Mouse (Mus musculus) heart, postnatal 0 days (tissue): ENCODE results near the gene Gpr155. TPM values are rescaled to one million over a fixed set of nuclear protein-coding genes. Genes with fewer than 3 reads are reported as not detected.

Source experiments
- ATAC-seq: fragments of 200-750 bp; cut with Nextera tagmentation; 2 replicates; pipeline ENCODE4 v1.8.0; 2017; ENCODE audit warnings: low read depth, moderate number of reproducible peaks, moderate library complexity; ENCODE audit not compliant: insufficient read depth
- DNase-seq: peaks from one replicate; pipeline ENCODE4 v3.0.0-alpha.2; 2016; ENCODE audit warnings: low spot score
- H3K27ac ChIP-seq: fragments of 300-500 bp; sonication (generic); 2 replicates; pipeline ENCODE4 v1.5.1; 2014; ENCODE audit warnings: low read depth, mild to moderate bottlenecking
- H3K27me3 ChIP-seq: fragments of 300-500 bp; sonication (generic); 2 replicates; pipeline ENCODE4 v1.6.1; 2014; ENCODE audit warnings: low read length, mixed read lengths; ENCODE audit not compliant: control insufficient read depth, insufficient read depth
- H3K36me3 ChIP-seq: fragments of 300-500 bp; sonication (generic); replicated peaks from 2 replicates; pipeline ENCODE4 v1.6.1; 2014; ENCODE audit warnings: low read length, mixed read lengths; ENCODE audit not compliant: control insufficient read depth, insufficient read depth
- H3K4me1 ChIP-seq: fragments of 300-500 bp; sonication (generic); 2 replicates; pipeline ENCODE4 v1.6.1; 2014; ENCODE audit warnings: antibody characterized with exemption; ENCODE audit not compliant: control insufficient read depth, insufficient read depth
- H3K4me2 ChIP-seq: fragments of 300-500 bp; sonication (generic); 2 replicates; pipeline ENCODE4 v1.6.1; 2014; ENCODE audit warnings: low read depth, mild to moderate bottlenecking, low read length, moderate library complexity
- H3K4me3 ChIP-seq: fragments of 300-500 bp; sonication (generic); 2 replicates; pipeline ENCODE4 v1.5.1; 2014; ENCODE audit warnings: low read depth, low read length
- H3K9ac ChIP-seq: fragments of 300-500 bp; sonication (generic); replicated peaks from 2 replicates; pipeline ENCODE4 v1.6.1; 2014; ENCODE audit warnings: low read depth, low read length, mixed read lengths
- H3K9me3 ChIP-seq: fragments of 300-500 bp; sonication (generic); replicated peaks from 2 replicates; pipeline ENCODE4 v1.6.1; 2016; ENCODE audit warnings: low read length; ENCODE audit not compliant: control insufficient read depth
- CTCF ChIP-seq: IDR thresholded peaks from 2 replicates; pipeline ENCODE4 v1.5.1; 2016; ENCODE audit warnings: antibody characterized with exemption, control low read depth, low read depth
- EP300 ChIP-seq: IDR thresholded peaks from 2 replicates; pipeline ENCODE4 v1.6.1; 2016; ENCODE audit warnings: antibody characterized with exemption, low read depth
- whole genome bisulfite sequencing: fragments of 180-500 bp; shearing (Covaris S2); extraction: QIAGEN DNeasy Blood & Tissue Kit; methylation state at CpG from one replicate; pipeline ENCODE4 v1.1.7; 2014; 5-methylcytosine and 5-hydroxymethylcytosine counted together
- polyA plus RNA-seq: library from polyadenylated mRNA; unstranded; fragments of >200 nt; fragmentation: Nextera tagmentation; extraction: Ambion mirVana; gene quantifications from 2 replicates; pipeline ENCODE4 v1.2.1, GENCODE M21; 2015
- total RNA-seq: library from RNA; depleted of rRNA; stranded (reverse); fragments of >200 nt; gene quantifications from 2 replicates; pipeline ENCODE4 v1.2.3, GENCODE M21; 2014; ENCODE audit warnings: low replicate concordance

Gpr155 gene
- total and polyA plus RNA-seq, 2 experiments from 2014 or later: 8.5 to 11.3 TPM

GRCm38 (mm10) chr2:73396828-73397325 is 10.5 kb upstream of the Gpr155 start:
- H3K4me3 ChIP-seq: no peak overlapping the region
- no peak overlapping the region for H3K9ac ChIP-seq
- H3K36me3 ChIP-seq: no peaks in the 10 kb centered on the region
- no peak overlapping the region for H3K27ac ChIP-seq
- no peak for ATAC-seq
- no peaks in the 10 kb centered on the region for H3K4me1 ChIP-seq
- H3K4me2 ChIP-seq: no peak overlapping the region
- H3K27me3 ChIP-seq: no peaks in the 10 kb centered on the region
- TF ChIP-seq EP300: no peak
- no peak for TF ChIP-seq CTCF
- DNase-seq: no peak
- H3K9me3 ChIP-seq: no peaks in the 10 kb centered on the region
- WGBS: 81% methylated on average over 3 of the region's 3 CpGs

- Histone ChIP-seq H3K27ac (no peak overlapping the region), H3K4me1 (no peaks in the 10 kb centered on the region), H3K27me3 (no peaks in the 10 kb centered on the region), H3K9me3 (no peaks in the 10 kb centered on the region), H3K4me2 (no peak overlapping the region), H3K36me3 (no peaks in the 10 kb centered on the region), H3K4me3 (no peak overlapping the region), H3K9ac (no peak overlapping the region)
- ATAC-seq (no peak), DNase-seq (no peak)
- 70% methylated on average over 8 of the region's 8 CpGs for WGBS
- TF ChIP-seq CTCF: no peak
- no peak for TF ChIP-seq EP300
Measured at GRCm38 (mm10) chr2:73395516-73395915, 9.1 kb upstream of the Gpr155 start.

GRCm38 (mm10) chr2:73394476-73394875 is 8.1 kb upstream of the Gpr155 start:
- Histone ChIP-seq H3K4me2 (no peak overlapping the region), H3K9ac (no peak overlapping the region), H3K27me3 (no peaks in the 10 kb centered on the region), H3K27ac (no peak overlapping the region), H3K4me3 (no peak overlapping the region), H3K9me3 (no peaks in the 10 kb centered on the region), H3K36me3 (no peaks in the 10 kb centered on the region), H3K4me1 (no peaks in the 10 kb centered on the region)
- no peak for TF ChIP-seq CTCF
- DNase-seq (no peak), ATAC-seq (no peak)
- 87% methylated on average over 3 of the region's 3 CpGs for WGBS

- no peak for DNase-seq
- no peak for TF ChIP-seq EP300
- TF ChIP-seq CTCF: no peak
- H3K4me3 ChIP-seq: no peak overlapping the region
- no peaks in the 10 kb centered on the region for H3K4me1 ChIP-seq
- no peak overlapping the region for H3K4me2 ChIP-seq
- no peaks in the 10 kb centered on the region for H3K27me3 ChIP-seq
- WGBS: 80% methylated on average over 2 of the region's 2 CpGs
- H3K27ac ChIP-seq: no peak overlapping the region
- no peaks in the 10 kb centered on the region for H3K9me3 ChIP-seq
- no peak overlapping the region for H3K9ac ChIP-seq
- H3K36me3 ChIP-seq: no peaks in the 10 kb centered on the region
- ATAC-seq: no peak
Measured at GRCm38 (mm10) chr2:73392772-73393171, 6.4 kb upstream of the Gpr155 start.

GRCm38 (mm10) chr2:73389951-73390350 is 3.6 kb upstream of the Gpr155 start:
- H3K27me3 ChIP-seq: no peaks in the 10 kb centered on the region
- H3K4me2 ChIP-seq: no peak overlapping the region
- ATAC-seq (no peak), DNase-seq (no peak)
- H3K27ac ChIP-seq: no peak overlapping the region
- no peak for TF ChIP-seq CTCF
- TF ChIP-seq EP300: no peak
- no peak overlapping the region for H3K4me3 ChIP-seq
- H3K4me1 ChIP-seq: peaks cover 4% of the 10 kb centered on the region; the same call in 1 of the 2 replicates
- H3K36me3 ChIP-seq: no peaks in the 10 kb centered on the region
- WGBS: 90% methylated on average over 3 of the region's 3 CpGs
- H3K9ac ChIP-seq: no peak overlapping the region
- H3K9me3 ChIP-seq: no peaks in the 10 kb centered on the region

GRCm38 (mm10) chr2:73387806-73388205 is 1.4 kb upstream of the Gpr155 start:
- no peak overlapping the region for H3K4me3 ChIP-seq
- peaks cover 8% of the 10 kb centered on the region; the same call in 1 of the 2 replicates for H3K4me1 ChIP-seq
- H3K27me3 ChIP-seq: no peaks in the 10 kb centered on the region
- 90% methylated on average over 1 of the region's 1 CpGs for WGBS
- no peak overlapping the region for H3K4me2 ChIP-seq
- TF ChIP-seq EP300: no peak
- TF ChIP-seq CTCF: no peak
- no peak overlapping the region for H3K9ac ChIP-seq
- H3K9me3 ChIP-seq: no peaks in the 10 kb centered on the region
- H3K27ac ChIP-seq: no peak overlapping the region
- DNase-seq (no peak), ATAC-seq (no peak)
- no peaks in the 10 kb centered on the region for H3K36me3 ChIP-seq
